Mouse (Mus musculus): ENCODE measurements around the gene Mpped2.

Gene Mpped2

DNA sequence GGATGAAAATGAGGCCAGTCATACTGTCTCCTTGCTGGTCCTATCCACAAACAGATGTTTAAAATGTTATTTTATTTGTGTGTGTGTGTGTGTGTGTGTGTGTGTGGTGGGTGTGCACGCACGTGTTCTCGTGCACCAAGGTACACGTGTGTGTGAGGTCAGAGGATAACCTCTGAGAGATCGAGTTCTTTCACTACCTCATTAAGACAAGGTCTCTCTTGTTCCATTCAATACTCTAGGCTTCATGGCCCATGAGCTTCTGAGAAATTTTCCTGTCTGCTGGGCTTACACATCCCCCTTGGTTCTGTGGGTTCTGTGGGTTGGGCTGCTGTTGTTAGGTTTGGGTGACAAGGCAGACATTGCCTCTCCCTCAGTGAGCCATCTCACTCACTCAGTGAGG is 12.6 kb downstream of the Mpped2 start:
- no peak for DNase-seq (ENCODE audit: low spot score)

DNA sequence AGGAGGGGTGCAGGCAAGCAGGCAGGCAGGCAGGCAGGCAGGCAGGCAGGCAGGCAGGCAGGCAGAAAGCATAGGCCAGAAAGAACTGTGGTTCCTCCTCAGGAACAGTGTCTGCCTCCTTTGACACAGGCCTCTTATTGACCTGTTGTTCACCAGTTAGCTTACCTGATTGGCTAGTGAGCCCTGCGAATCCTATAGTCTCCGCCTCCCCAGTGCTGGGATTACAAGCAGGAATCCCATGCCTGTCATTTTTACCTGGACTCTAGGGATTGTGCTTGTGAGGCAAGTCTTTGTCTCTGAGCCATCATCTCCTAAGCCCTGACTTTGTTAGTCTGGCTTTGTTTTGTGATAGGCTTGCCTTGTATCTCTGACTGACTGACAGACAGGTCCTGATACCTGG is 14.1 kb downstream of the Mpped2 start:
- no peak for DNase-seq (ENCODE audit: low spot score)

DNA sequence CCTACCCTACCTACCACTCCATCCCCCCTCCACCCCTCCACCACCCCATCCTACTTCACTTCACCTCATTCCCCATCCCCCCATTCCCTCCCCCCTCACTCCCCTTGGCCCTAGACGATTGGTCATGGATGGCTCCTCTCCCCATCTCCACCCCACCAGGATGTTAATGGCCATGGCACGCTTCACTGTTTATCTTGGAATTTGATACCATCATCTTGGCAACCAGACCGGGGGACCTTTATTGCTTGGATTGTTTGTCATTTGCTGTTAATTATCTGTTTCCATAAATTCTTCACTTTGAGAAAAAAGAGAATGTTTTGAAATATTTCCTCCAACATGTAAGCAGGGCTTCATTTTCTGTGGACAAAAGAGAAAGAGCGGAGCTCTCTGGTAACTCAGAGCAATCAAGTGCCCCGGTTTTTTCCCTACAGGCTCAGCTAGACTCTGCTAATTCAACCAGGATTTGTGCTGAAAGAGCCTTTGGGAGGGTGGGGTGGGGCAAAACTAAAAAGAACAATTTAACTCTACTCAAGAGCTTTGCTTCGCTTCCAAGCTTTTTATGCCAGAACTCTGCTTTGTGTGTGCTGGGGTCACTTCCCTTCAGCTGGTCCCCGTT is 17.9 kb downstream of the Mpped2 start:
- DNase-seq (ENCODE audit: low spot score), result no peak

DNA sequence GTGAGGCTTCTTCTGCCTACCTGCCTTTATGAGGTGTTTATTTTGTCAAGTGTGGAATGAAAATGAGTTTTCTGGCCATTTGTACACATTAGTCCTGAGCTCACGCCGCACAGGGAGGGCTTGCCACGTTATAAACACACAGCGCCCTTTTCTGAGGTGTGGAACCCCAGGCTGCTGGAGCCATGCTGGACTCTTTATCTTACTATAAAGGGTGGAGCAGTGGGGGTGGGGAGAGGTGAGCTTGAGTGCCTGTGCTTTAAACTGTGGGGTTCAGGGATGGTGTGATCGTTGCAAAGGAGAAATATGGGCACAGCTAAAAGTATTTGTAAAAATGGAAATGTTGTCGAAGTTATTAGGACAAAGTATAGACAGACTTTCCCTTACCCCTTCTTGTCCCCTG is 18.4 kb downstream of the Mpped2 start:
- DNase-seq (ENCODE audit: low spot score), result no peak

- peak; percentile 14 for DNase-seq (ENCODE audit: low spot score)
Observed at GRCm38 (mm10) chr2:106713151-106713550, 20.1 kb downstream of the Mpped2 start.

GRCm38 (mm10) chr2:106715674-106716364 is 22.8 kb downstream of the Mpped2 start:
- DNase-seq (ENCODE audit: low spot score), result no peak

DNA sequence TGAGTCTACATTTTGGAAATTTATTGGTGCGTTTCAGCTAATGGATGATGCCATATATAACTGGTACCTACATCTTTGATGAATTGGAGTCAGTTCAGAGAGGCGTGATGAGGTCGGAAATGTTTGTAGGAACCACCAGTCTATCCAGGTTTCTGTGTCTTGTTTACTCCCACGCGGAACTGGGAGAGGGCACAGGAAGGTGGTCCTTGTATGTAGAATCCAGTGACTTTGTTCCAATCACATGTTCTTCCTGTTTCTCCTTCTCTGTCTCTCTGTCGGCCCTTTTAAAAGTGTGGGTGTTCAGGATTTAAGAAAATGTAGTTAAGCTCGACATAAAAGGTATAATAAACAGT is 23.3 kb downstream of the Mpped2 start:
- no peak for DNase-seq (ENCODE audit: low spot score)

DNA sequence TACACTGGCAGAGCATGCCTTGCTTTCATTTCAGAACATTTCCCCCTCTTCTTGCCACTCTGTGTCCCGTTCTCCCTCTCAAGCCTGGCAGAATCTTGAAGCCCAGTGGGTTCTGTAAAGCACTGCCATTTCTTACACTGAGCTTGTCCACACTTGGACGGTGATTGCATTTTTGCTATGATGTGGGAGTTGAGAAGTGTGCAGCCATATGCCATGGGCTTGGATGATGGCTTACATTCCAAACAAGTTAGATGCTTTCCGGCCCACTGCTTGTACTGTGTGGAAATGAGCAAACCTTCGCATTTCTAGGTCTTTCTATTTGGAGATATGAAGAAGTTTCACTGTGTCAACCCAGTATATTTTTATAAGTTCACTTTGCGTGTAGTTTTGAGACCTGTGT is 25.8 kb downstream of the Mpped2 start:
- DNase-seq (ENCODE audit: low spot score), result no peak

GRCm38 (mm10) chr2:106719434-106719833 is 26.4 kb downstream of the Mpped2 start:
- DNase-seq (ENCODE audit: low spot score), result no peak

DNA sequence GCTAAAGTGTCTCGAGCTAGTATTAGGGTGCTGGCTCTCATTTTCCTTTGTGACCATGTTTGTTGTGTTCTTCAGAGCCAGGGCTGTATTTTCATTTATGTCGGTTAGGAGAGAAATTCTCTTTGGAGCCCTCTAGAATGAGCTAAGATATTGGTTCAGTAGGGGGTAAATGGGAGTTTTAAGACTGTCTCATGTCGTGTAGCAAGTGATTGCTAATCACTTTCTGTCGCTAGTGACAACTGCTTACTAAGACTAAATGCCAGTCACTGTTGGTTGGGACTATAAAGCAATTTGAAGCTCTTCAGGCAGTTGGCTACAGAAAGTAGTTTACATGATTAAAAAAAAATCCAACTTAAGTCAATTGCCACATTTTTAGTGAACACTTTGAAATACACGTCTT is 27.6 kb downstream of the Mpped2 start:
- no peak for DNase-seq (ENCODE audit: low spot score)

GRCm38 (mm10) chr2:106722020-106722419 is 29.0 kb downstream of the Mpped2 start:
- DNase-seq (ENCODE audit: low spot score), result no peak

GRCm38 (mm10) chr2:106729951-106730564 is 37.0 kb downstream of the Mpped2 start:
- no peak for DNase-seq (ENCODE audit: low spot score)

GRCm38 (mm10) chr2:106730608-106731007 is 37.5 kb downstream of the Mpped2 start:
- DNase-seq (ENCODE audit: low spot score), result no peak

DNA sequence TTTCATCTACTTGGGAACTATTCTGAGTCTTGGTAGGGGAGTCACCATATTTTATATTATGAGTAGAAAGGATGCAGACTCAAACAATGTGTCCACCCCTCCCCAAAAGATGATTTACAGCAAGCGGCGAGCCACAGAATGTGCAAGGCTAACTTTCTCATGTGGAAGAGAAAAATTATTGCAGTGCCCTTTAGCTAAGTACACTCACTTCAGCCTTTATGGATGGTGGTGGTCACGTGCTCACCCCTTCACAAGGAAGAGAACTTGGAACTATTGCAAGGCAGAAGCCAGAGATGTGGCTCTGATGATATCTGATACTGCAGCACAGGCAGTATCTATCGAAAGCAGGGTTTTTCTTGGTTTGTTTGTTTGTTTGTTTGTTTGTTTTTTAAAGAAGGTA is 38.4 kb downstream of the Mpped2 start:
- no peak for DNase-seq (ENCODE audit: low spot score)

- no peak for DNase-seq (ENCODE audit: low spot score)
Observed at GRCm38 (mm10) chr2:106732171-106732570, 39.1 kb downstream of the Mpped2 start.

DNA sequence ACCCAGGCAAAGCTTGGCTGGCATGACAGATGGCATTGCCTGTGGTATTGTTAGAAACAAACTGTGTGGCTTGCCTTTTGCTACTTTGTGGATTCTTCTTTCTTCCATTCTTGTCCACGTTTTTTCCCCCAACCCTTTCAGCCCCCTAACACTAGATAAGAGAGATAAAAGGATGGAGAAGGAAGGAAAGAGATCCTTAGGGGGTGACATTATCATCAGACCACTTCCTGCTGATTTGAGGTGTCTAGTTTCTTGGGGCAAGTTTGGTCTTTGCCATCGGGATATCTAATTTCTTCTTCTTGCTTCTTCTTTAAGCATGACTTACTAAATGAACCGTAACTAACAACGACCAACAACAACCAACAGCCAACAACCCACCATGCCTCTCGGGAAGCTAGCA is 40.3 kb downstream of the Mpped2 start:
- DNase-seq (ENCODE audit: low spot score), result no peak

- DNase-seq (ENCODE audit: low spot score), result no peak
Observed at GRCm38 (mm10) chr2:106734004-106734403, 40.9 kb downstream of the Mpped2 start.

DNA sequence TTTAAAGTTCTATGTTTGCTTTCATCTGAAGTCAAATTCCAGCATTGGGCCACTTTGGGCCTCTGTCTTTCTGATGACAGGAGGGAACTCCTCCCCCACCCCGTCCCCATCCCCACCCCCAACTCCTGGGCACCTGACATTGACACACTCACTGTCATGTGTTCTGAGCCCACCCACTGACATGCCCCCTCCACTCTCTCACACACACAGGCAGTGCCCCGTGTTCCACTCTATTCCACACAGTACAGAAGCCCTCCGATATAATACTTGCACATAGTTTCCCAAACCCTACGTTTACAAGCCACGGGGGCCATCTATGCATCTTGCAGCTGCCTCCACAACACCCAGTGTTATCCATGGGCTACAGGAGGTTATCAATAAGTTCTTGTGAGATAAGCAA is 42.1 kb downstream of the Mpped2 start:
- DNase-seq (ENCODE audit: low spot score), result no peak

GRCm38 (mm10) chr2:106735792-106736359 is 42.8 kb downstream of the Mpped2 start:
- DNase-seq (ENCODE audit: low spot score), result no peak

GRCm38 (mm10) chr2:106738951-106739350 is 45.9 kb downstream of the Mpped2 start:
- DNase-seq (ENCODE audit: low spot score), result no peak

DNA sequence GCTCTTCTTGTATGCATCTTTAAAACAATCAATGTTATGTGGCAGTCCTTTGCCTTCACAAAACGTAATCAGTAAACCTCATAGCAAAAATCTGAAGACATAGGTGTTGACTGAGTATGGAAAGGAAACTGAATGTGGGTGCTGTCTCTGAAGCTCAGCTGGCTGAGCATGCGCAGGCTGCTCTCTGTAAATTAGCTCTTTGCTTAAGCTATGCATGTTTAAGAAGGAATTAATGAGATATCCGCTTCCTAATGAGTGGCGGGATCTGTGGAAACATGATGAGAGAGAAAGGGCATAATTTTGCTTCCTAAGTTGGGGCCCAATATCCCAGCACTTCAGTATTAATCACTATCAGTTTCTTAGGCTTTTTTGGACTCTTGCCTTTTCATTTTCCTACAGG is 51.0 kb downstream of the Mpped2 start:
- no peak for DNase-seq (ENCODE audit: low spot score)

- no peak for DNase-seq (ENCODE audit: low spot score)
Observed at GRCm38 (mm10) chr2:106744601-106745000, 51.5 kb downstream of the Mpped2 start.

GRCm38 (mm10) chr2:106745364-106745763 is 52.3 kb downstream of the Mpped2 start:
- DNase-seq (ENCODE audit: low spot score), result no peak

Data from ovary, adult 18-20 months (tissue).